7 mouse cellular contexts compared by ENCODE assay signal in genomic region chr5:107402436-107402835, GRCm38 (mm10). TPM values are rescaled to one million over a fixed set of nuclear protein-coding genes. Genes with fewer than 3 reads are reported as not detected.
DNase-seq lines count a peak whose midpoint lies in the region; ATAC-seq lines count a peak whose summit lies in the region.

Ephx4 (plus strand) TSS chr5:107402736.

- WGBS in forebrain, embryonic 14.5 days, result 11% methylated on average over 5 of the region's 5 CpGs
- 20% methylated on average over 5 of the region's 5 CpGs for WGBS in neural tube, embryonic 15.5 days

- peaks cover 31% of the 10 kb centered on the region for H3K4me1 ChIP-seq in megakaryocyte, embryonic 14.5 days
- no peaks in the 10 kb centered on the region for H3K4me1 ChIP-seq in forebrain, embryonic 14.5 days (ENCODE audit: control insufficient read depth, insufficient read depth, low read length)
- peaks cover 13% of the 10 kb centered on the region; the same call in 1 of the 2 replicates for H3K4me1 ChIP-seq in neural tube, embryonic 15.5 days

- peak within 1 kb of the TSS; percentile 95 for H3K4me2 ChIP-seq in forebrain, embryonic 14.5 days (ENCODE audit: low read length)
- H3K4me2 ChIP-seq in neural tube, embryonic 15.5 days, result peak within 1 kb of the TSS; percentile 99

- H3K4me3 ChIP-seq in megakaryocyte, embryonic 14.5 days (replicated peaks), result peak within 1 kb of the TSS; percentile 90
- H3K4me3 ChIP-seq in forebrain, embryonic 14.5 days (ENCODE audit: low read depth, low read length), result peak within 1 kb of the TSS; percentile 52
- peak within 1 kb of the TSS; percentile 66 for H3K4me3 ChIP-seq in neural tube, embryonic 15.5 days (replicated peaks)

- no peak within 1 kb of the TSS for H3K27ac ChIP-seq in forebrain, embryonic 14.5 days (ENCODE audit: low read depth, low read length)
- no peak within 1 kb of the TSS for H3K27ac ChIP-seq in neural tube, embryonic 15.5 days (replicated peaks)

- peaks cover 39% of the 10 kb centered on the region for H3K27me3 ChIP-seq in megakaryocyte, embryonic 14.5 days (replicated peaks)
- peaks cover 25% of the 10 kb centered on the region for H3K27me3 ChIP-seq in forebrain, embryonic 14.5 days (replicated peaks; ENCODE audit: control insufficient read depth, insufficient read depth, low read length)
- peaks cover 19% of the 10 kb centered on the region for H3K27me3 ChIP-seq in neural tube, embryonic 15.5 days (replicated peaks)

- H3K9ac ChIP-seq in forebrain, embryonic 14.5 days (ENCODE audit: low read length), result peak within 1 kb of the TSS; percentile 60
- H3K9ac ChIP-seq in neural tube, embryonic 15.5 days (replicated peaks), result peak within 1 kb of the TSS; percentile 59

- DNase-seq in forebrain, embryonic 14.5 days (ENCODE audit: low spot score), result no peak
- DNase-seq in left cerebral cortex, postnatal 10 days (ENCODE audit: extremely low spot score in 1 of 2, low spot score in 2 of 2), result no peak
- DNase-seq in embryo, embryonic 10.5 days (ENCODE audit: low spot score), result no peak
- DNase-seq in cerebellum, postnatal 10 days, result no peak

- peaks cover 3% of the 10 kb centered on the region; the same call in 1 of the 2 replicates for H3K9me3 ChIP-seq in megakaryocyte, embryonic 14.5 days
- no peaks in the 10 kb centered on the region for H3K9me3 ChIP-seq in forebrain, embryonic 14.5 days (replicated peaks; ENCODE audit: control insufficient read depth, low read length)
- no peaks in the 10 kb centered on the region for H3K9me3 ChIP-seq in neural tube, embryonic 15.5 days (replicated peaks)

- intact Hi-C loops in left cerebral cortex, postnatal 10 days (cut with DNase I), result no loop called here

- no peak for ATAC-seq in megakaryocyte, adult 5-6 weeks (ENCODE audit: poor library complexity, severe bottlenecking)
- no peak for ATAC-seq in forebrain, embryonic 14.5 days
- no peak for ATAC-seq in neural tube, embryonic 15.5 days (ENCODE audit: low FRiP score)

- H3K36me3 ChIP-seq in megakaryocyte, embryonic 14.5 days (replicated peaks; ENCODE audit: low read length), result no peaks in the 10 kb centered on the region
- no peaks in the 10 kb centered on the region for H3K36me3 ChIP-seq in forebrain, embryonic 14.5 days (ENCODE audit: control insufficient read depth, insufficient read depth, low read length)
- no peaks in the 10 kb centered on the region for H3K36me3 ChIP-seq in neural tube, embryonic 15.5 days

RNA-seq across cellular contexts. Expression of gene Ephx4, which starts in this region (rescaled TPM):
- polyA plus RNA-seq in megakaryocyte, embryonic 14.5 days (2012; ENCODE audit: insufficient read depth, low replicate concordance), result not detected in 2 replicates
- not detected in 2 replicates for total RNA-seq in megakaryocyte, adult 5-6 weeks (2015)
- total RNA-seq in megakaryocyte, adult 5-6 weeks (2017), result not detected in 2 replicates
- polyA plus RNA-seq in forebrain, embryonic 14.5 days (2014; fragmentation: Nextera tagmentation; extraction: Ambion mirVana), result 5.5 and 8.4 TPM in 2 replicates
- total RNA-seq in left cerebral cortex, postnatal 10 days (2021), result 10 to 100 TPM; 47.9 to 48.5 TPM
- 3.8 and 5.4 TPM in 2 replicates for polyA plus RNA-seq in neural tube, embryonic 15.5 days (2015; fragmentation: Nextera tagmentation; extraction: Ambion mirVana)

Comparison
In these comparisons a context has a peak if more than half of its experiments do, and no peak if none do; other contexts are left out.
1. RNA of gene Ephx4 (total RNA-seq): 47.9 to 48.5 TPM in left cerebral cortex, postnatal 10 days; not detected in megakaryocyte, adult 5-6 weeks; every median in the first group is over 10 times any median in the second.
2. Peak in every context shown above with its lines, with median percentiles within 50 percentile points of each other: H3K4me3 ChIP-seq.